ENCODE assay signal across 8 mouse cellular contexts in the genomic region with DNA sequence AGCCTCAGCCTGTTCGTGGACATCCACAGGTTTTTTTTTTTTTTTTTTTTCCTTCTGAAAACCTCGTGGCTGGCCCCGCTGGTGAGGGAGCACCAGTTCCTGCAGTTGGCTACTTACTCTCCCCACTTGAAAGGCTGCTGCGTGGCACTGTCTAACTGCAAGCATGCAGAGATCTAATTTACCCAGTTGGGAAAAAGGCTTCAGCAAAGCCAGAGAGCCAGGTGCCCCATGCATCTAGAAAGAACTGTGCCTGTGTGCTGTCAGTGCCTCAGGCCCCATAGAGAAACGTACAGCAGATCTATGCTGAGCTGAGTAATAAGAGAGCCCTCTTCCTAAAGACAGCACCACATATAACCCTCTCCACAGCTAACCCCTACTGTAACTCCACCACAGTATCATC. TPM values are rescaled to one million over a fixed set of nuclear protein-coding genes. Genes with fewer than 3 reads are reported as not detected.
DNase-seq lines count a peak whose midpoint lies in the region; ATAC-seq and TF ChIP-seq lines count a peak whose summit lies in the region.

No protein-coding gene starts in this region.

- peak; percentile 26; the same call in 1 of the 2 replicates for ATAC-seq in forebrain, embryonic 11.5 days (replicated peaks; ENCODE audit: low FRiP score)
- ATAC-seq in granulocyte monocyte progenitor cell, adult 5-6 weeks (replicated peaks; ENCODE audit: poor library complexity, severe bottlenecking) = no peak

- H3K4me1 ChIP-seq in forebrain, embryonic 11.5 days (replicated peaks; ENCODE audit: control insufficient read depth, insufficient read depth, low read length) = peaks cover 3% of the 10 kb centered on the region; the same call in 1 of the 2 replicates
- peaks cover 47% of the 10 kb centered on the region for H3K4me1 ChIP-seq in limb, embryonic 10.5 days

- H3K27me3 ChIP-seq in forebrain, embryonic 11.5 days (ENCODE audit: control insufficient read depth, insufficient read depth, low read length) = no peaks in the 10 kb centered on the region
- 0 out of 2 replicates have a peak, but pooled peaks cover 4% of the 10 kb centered on the region for H3K27me3 ChIP-seq in limb, embryonic 10.5 days (ENCODE audit: low read depth, poor library complexity, severe bottlenecking)
- H3K27me3 ChIP-seq in myocyte (ENCODE audit: control insufficient read depth, insufficient read depth, insufficient read length) = no peaks in the 10 kb centered on the region

- no peak for TF ChIP-seq POLR2A in myocyte (IDR thresholded peaks at IDR 0.05; ENCODE audit: insufficient read length, low read depth)

- TF ChIP-seq CTCF in left cerebral cortex, adult 2 months (IDR thresholded peaks at IDR 0.05) = no peak

- 11% methylated on average over 5 of the region's 5 CpGs for WGBS in forebrain, embryonic 11.5 days
- WGBS in limb, embryonic 10.5 days = 15% methylated on average over 5 of the region's 5 CpGs

- H3K79me2 ChIP-seq in myocyte (ENCODE audit: control insufficient read depth, insufficient read depth) = no peaks in the 10 kb centered on the region

- H3ac ChIP-seq in myocyte (ENCODE audit: control insufficient read depth, insufficient read length) = no peak overlapping the region

- H3K9ac ChIP-seq in forebrain, embryonic 11.5 days (ENCODE audit: low read length) = peak overlapping the region; percentile 1; the same call in 1 of the 2 replicates

- H3K4me3 ChIP-seq in left cerebral cortex, adult 2 months = peak overlapping the region; percentile 39
- no peak overlapping the region; the same call in 1 of the 2 replicates for H3K4me3 ChIP-seq in forebrain, embryonic 11.5 days (ENCODE audit: low read depth, low read length)
- no peak overlapping the region for H3K4me3 ChIP-seq in limb, embryonic 10.5 days
- H3K4me3 ChIP-seq in myocyte = peak overlapping the region; percentile 50

- peak overlapping the region; percentile 60; the same call in 1 of the 2 replicates for H3K4me2 ChIP-seq in forebrain, embryonic 11.5 days (ENCODE audit: low read depth, low read length, severe bottlenecking)
- H3K4me2 ChIP-seq in myocyte (ENCODE audit: low read depth) = peak overlapping the region; percentile 95

- no peaks in the 10 kb centered on the region for H3K9me3 ChIP-seq in forebrain, embryonic 11.5 days (ENCODE audit: control insufficient read depth, low read length)
- no peaks in the 10 kb centered on the region for H3K9me3 ChIP-seq in limb, embryonic 10.5 days (replicated peaks)

- intact Hi-C loops in left cerebral cortex, adult 2 months (cut with DNase I) = no loop called here

- no peak overlapping the region; the same call in 1 of the 2 replicates for H3K27ac ChIP-seq in left cerebral cortex, adult 2 months
- peak overlapping the region; percentile 63 for H3K27ac ChIP-seq in forebrain, embryonic 11.5 days (ENCODE audit: low read depth, low read length)
- peak overlapping the region; percentile 79; the same call in 1 of the 2 replicates for H3K27ac ChIP-seq in limb, embryonic 10.5 days

- H3K36me3 ChIP-seq in forebrain, embryonic 11.5 days (ENCODE audit: control insufficient read depth, insufficient read depth, low read length) = no peaks in the 10 kb centered on the region
- H3K36me3 ChIP-seq in limb, embryonic 10.5 days = no peaks in the 10 kb centered on the region
- H3K36me3 ChIP-seq in myocyte (ENCODE audit: control insufficient read depth, insufficient read depth) = no peaks in the 10 kb centered on the region

- no peak for DNase-seq in left cerebral cortex, adult 2 months (ENCODE audit: extremely low spot score in 1 of 2, low spot score in 2 of 2)
- no peak for DNase-seq in left cerebral cortex, adult 11 months (ENCODE audit: low spot score)
- DNase-seq in forebrain, embryonic 11.5 days (ENCODE audit: low spot score) = no peak
- no peak for DNase-seq in limb, embryonic 10.5 days (ENCODE audit: low spot score)
- DNase-seq in urinary bladder, postnatal 4 days (ENCODE audit: low spot score in 2 of 2) = no peak
- no peak for DNase-seq in testis, postnatal 10 days (ENCODE audit: low spot score)

TF ChIP-seq in myocyte, 11 proteins besides CTCF, POLR2A, EP300 and RAD21:
- no peak for TF ChIP-seq E2F4 (IDR thresholded peaks at IDR 0.05; ENCODE audit: insufficient read depth)
- TF ChIP-seq MYOG (IDR thresholded peaks at IDR 0.05; ENCODE audit: control insufficient read depth in 1 of 3, insufficient read depth in 1 of 3, insufficient read length in 2 of 3, low read depth in 2 of 3) = no peak
- no peak for TF ChIP-seq USF1 (IDR thresholded peaks at IDR 0.05; ENCODE audit: low read depth)
- no peak for TF ChIP-seq MAX (IDR thresholded peaks at IDR 0.05; ENCODE audit: low read depth)
- TF ChIP-seq REST (IDR thresholded peaks at IDR 0.05; ENCODE audit: insufficient read depth, insufficient read length) = no peak
- TF ChIP-seq POLR2AphosphoS2 (IDR thresholded peaks at IDR 0.05; ENCODE audit: insufficient read length, low read depth) = no peak
- no peak for TF ChIP-seq TCF3 (IDR thresholded peaks at IDR 0.05; ENCODE audit: insufficient read length, low read depth)
- no peak for TF ChIP-seq MYOD1 (IDR thresholded peaks at IDR 0.05; ENCODE audit: control insufficient read depth in 1 of 3, insufficient read length in 2 of 3, low read depth in 2 of 3)
- TF ChIP-seq SRF (IDR thresholded peaks at IDR 0.05; ENCODE audit: control insufficient read depth, insufficient read length, low read depth) = no peak
- TF ChIP-seq TCF12 (IDR thresholded peaks at IDR 0.05; ENCODE audit: insufficient read depth, poor library complexity, severe bottlenecking) = no peak
- no peak for TF ChIP-seq CEBPB (IDR thresholded peaks at IDR 0.05; ENCODE audit: insufficient read depth, poor library complexity, severe bottlenecking)

RNA-seq across cellular contexts. Expression of gene Masp1, which starts 0.5 kb away (rescaled TPM):
- 10 to 100 TPM; 12.6 to 14.6 TPM for total RNA-seq in left cerebral cortex, adult 2 months (2021)
- polyA plus RNA-seq in forebrain, embryonic 11.5 days (2014; fragmentation: Nextera tagmentation; extraction: Ambion mirVana) = 19.5 and 22.7 TPM in 2 replicates
- 3.7 and 3.8 TPM in 2 replicates for polyA plus RNA-seq in limb, embryonic 10.5 days (2016; fragmentation: Nextera tagmentation; extraction: Ambion mirVana)
- 16.4 TPM for polyA plus RNA-seq in myocyte (2012; fragmentation: generic; extraction: Trizol)
- not detected in 2 replicates for total RNA-seq in granulocyte monocyte progenitor cell, adult 5-6 weeks (2014; fragmentation: Nextera tagmentation)
- total RNA-seq in granulocyte monocyte progenitor cell, adult 5-6 weeks (2017) = not detected in 2 replicates

RNA-seq across cellular contexts. Expression of gene Rtp4, which starts 1.0 kb away (rescaled TPM):
- total RNA-seq in left cerebral cortex, adult 2 months (2021) = 1 to 10 TPM; 1.7 to 2.4 TPM
- polyA plus RNA-seq in forebrain, embryonic 11.5 days (2014; fragmentation: Nextera tagmentation; extraction: Ambion mirVana) = 1.7 and 2.2 TPM in 2 replicates
- polyA plus RNA-seq in limb, embryonic 10.5 days (2016; fragmentation: Nextera tagmentation; extraction: Ambion mirVana) = 0.85 and 0.98 TPM in 2 replicates
- 0.82 TPM for polyA plus RNA-seq in myocyte (2012; fragmentation: generic; extraction: Trizol)
- total RNA-seq in granulocyte monocyte progenitor cell, adult 5-6 weeks (2014; fragmentation: Nextera tagmentation) = 1.7 and 2.0 TPM in 2 replicates
- 2.2 and 3.6 TPM in 2 replicates for total RNA-seq in granulocyte monocyte progenitor cell, adult 5-6 weeks (2017)

Comparison
In these comparisons a context has a peak if more than half of its experiments do, and no peak if none do; other contexts are left out.
1. H3K4me3 ChIP-seq: peak in left cerebral cortex, adult 2 months (single experiment) and myocyte (single experiment); none in forebrain, embryonic 11.5 days (single experiment) and limb, embryonic 10.5 days (single experiment).